Mouse (Mus musculus) MEL (cell line): ENCODE data around the gene Itpripl2. TPM values are rescaled to one million over a fixed set of nuclear protein-coding genes. Genes with fewer than 3 reads are reported as not detected.

Source experiments
- DNase-seq: peaks from one replicate; pipeline ENCODE4 v3.0.0; 2011; ENCODE audit warnings: low read depth, low spot score
- H3K27ac ChIP-seq: 2 replicates; pipeline ENCODE4 v1.5.1; 2012; ENCODE audit warnings: low read depth, mild to moderate bottlenecking, control low read depth, low read length, moderate library complexity; ENCODE audit not compliant: control insufficient read depth
- H3K27me3 ChIP-seq, 2 experiments: fragments of 150-350 bp in 1 of 2; sonication (generic) in 1 of 2; 2 replicates each; pipeline ENCODE4 v1.6.1; 2012; ENCODE audit warnings: low read length in 2 of 2, mild to moderate bottlenecking in 2 of 2, improper control_type of control experiment in 1 of 2, moderate library complexity in 1 of 2; ENCODE audit not compliant: insufficient read depth in 2 of 2, control insufficient read depth in 1 of 2
- H3K36me3 ChIP-seq, 2 experiments: 2 replicates each; pipeline ENCODE4 v1.6.1; 2012 to 2014; ENCODE audit warnings: low read length in 2 of 2, improper control_type of control experiment in 1 of 2, inconsistent platforms in 1 of 2, mild to moderate bottlenecking in 1 of 2; ENCODE audit not compliant: insufficient read depth in 2 of 2, control insufficient read depth in 1 of 2
- H3K4me1 ChIP-seq, 2 experiments: fragments of 150-350 bp in 1 of 2; sonication (generic) in 1 of 2; 2 replicates each; pipeline ENCODE4 v1.6.1; 2012; ENCODE audit warnings: low read length in 2 of 2, improper control_type of control experiment in 1 of 2, mild to moderate bottlenecking in 1 of 2; ENCODE audit not compliant: insufficient read depth in 2 of 2, control insufficient read depth in 1 of 2
- H3K4me3 ChIP-seq, 2 experiments: fragments of 150-350 bp in 1 of 2; sonication (generic) in 1 of 2; 2 replicates each; pipeline ENCODE4 v1.5.1; 2012; ENCODE audit warnings: low read depth in 2 of 2, low read length in 2 of 2, mild to moderate bottlenecking in 2 of 2, moderate library complexity in 2 of 2, control low read depth in 1 of 2, improper control_type of control experiment in 1 of 2; ENCODE audit not compliant: control insufficient read depth in 1 of 2, insufficient read depth in 1 of 2
- H3K79me2 ChIP-seq: 2 replicates; pipeline ENCODE4 v1.6.1; 2012; ENCODE audit warnings: mild to moderate bottlenecking, low read length, moderate library complexity; ENCODE audit not compliant: control insufficient read depth, poor library complexity, insufficient read depth
- H3K9ac ChIP-seq: 2 replicates; pipeline ENCODE4 v1.6.1; 2012; ENCODE audit warnings: low read depth, mild to moderate bottlenecking, control low read depth, low read length, moderate library complexity; ENCODE audit not compliant: control insufficient read depth, poor library complexity, severe bottlenecking
- H3K9me3 ChIP-seq: fragments of 150-350 bp; sonication (generic); replicated peaks from 2 replicates; pipeline ENCODE4 v1.6.1; 2012; ENCODE audit warnings: mild to moderate bottlenecking, low read length, improper control_type of control experiment, moderate library complexity; ENCODE audit not compliant: insufficient read depth
- BHLHE40 ChIP-seq: IDR thresholded peaks from 2 replicates; pipeline ENCODE4 v1.6.1; 2012; ENCODE audit warnings: low read depth, mild to moderate bottlenecking, inconsistent platforms, low read length, improper control_type of control experiment, borderline replicate concordance
- CHD1 ChIP-seq: IDR thresholded peaks from 2 replicates; pipeline ENCODE4 v1.6.1; 2012; ENCODE audit warnings: low read depth, mild to moderate bottlenecking, inconsistent platforms, low read length, improper control_type of control experiment
- CHD2 ChIP-seq: IDR thresholded peaks from 2 replicates; pipeline ENCODE4 v1.6.1; 2011; ENCODE audit warnings: low read length, improper control_type of control experiment
- CTCF ChIP-seq, 3 experiments: IDR thresholded peaks in 2 of 3; conservative IDR thresholded peaks in 1 of 3; 2 replicates each; pipeline ENCODE4 v1.5.1; 2011 to 2012; ENCODE audit warnings: low read length in 3 of 3, low read depth in 2 of 3, mild to moderate bottlenecking in 2 of 3, improper control_type of control experiment in 1 of 3, inconsistent platforms in 1 of 3, mixed read lengths in 1 of 3, moderate library complexity in 1 of 3; ENCODE audit not compliant: control insufficient read depth in 1 of 3, insufficient read depth in 1 of 3, poor library complexity in 1 of 3, severe bottlenecking in 1 of 3
- E2F4 ChIP-seq: IDR thresholded peaks from 2 replicates; pipeline ENCODE4 v1.6.1; 2011; ENCODE audit warnings: low read depth, low read length, improper control_type of control experiment, borderline replicate concordance
- EP300 ChIP-seq, 2 experiments: IDR thresholded peaks; 2 replicates each; pipeline ENCODE4 v1.6.1; 2011; ENCODE audit warnings: improper control_type of control experiment in 2 of 2, low read length in 2 of 2, low read depth in 1 of 2, mild to moderate bottlenecking in 1 of 2
- ETS1 ChIP-seq: IDR thresholded peaks from 2 replicates; pipeline ENCODE4 v1.6.1; 2012; ENCODE audit warnings: low read depth, mild to moderate bottlenecking, inconsistent platforms, low read length, improper control_type of control experiment, moderate library complexity
- HCFC1 ChIP-seq: IDR thresholded peaks from 2 replicates; pipeline ENCODE4 v1.6.1; 2012; ENCODE audit warnings: low read depth, mild to moderate bottlenecking, inconsistent platforms, low read length, improper control_type of control experiment, moderate library complexity
- JUND ChIP-seq: IDR thresholded peaks from 2 replicates; pipeline ENCODE4 v1.6.1; 2011; ENCODE audit warnings: low read depth, mild to moderate bottlenecking, improper control_type of control experiment, low read length
- MEF2A ChIP-seq: IDR thresholded peaks from 2 replicates; pipeline ENCODE4 v1.6.1; 2014; ENCODE audit warnings: low read depth, mild to moderate bottlenecking, inconsistent platforms, low read length, improper control_type of control experiment; ENCODE audit not compliant: poor library complexity, insufficient replicate concordance, severe bottlenecking; ENCODE audit errors: extremely low read depth
- MYB ChIP-seq: IDR thresholded peaks from 2 replicates; pipeline ENCODE4 v1.6.1; 2011; ENCODE audit warnings: mild to moderate bottlenecking, low read depth, low read length, improper control_type of control experiment
- NRF1 ChIP-seq: IDR thresholded peaks from 2 replicates; pipeline ENCODE4 v1.6.1; 2014; ENCODE audit warnings: low read depth, mild to moderate bottlenecking, inconsistent platforms, low read length, improper control_type of control experiment, moderate library complexity; ENCODE audit not compliant: poor library complexity, insufficient read depth, severe bottlenecking
- RAD21 ChIP-seq: IDR thresholded peaks from 2 replicates; pipeline ENCODE4 v1.6.1; 2011; ENCODE audit warnings: mild to moderate bottlenecking, low read depth, low read length, improper control_type of control experiment
- RCOR1 ChIP-seq: IDR thresholded peaks from 2 replicates; pipeline ENCODE4 v1.6.1; 2012; ENCODE audit warnings: low read depth, mild to moderate bottlenecking, inconsistent platforms, low read length, improper control_type of control experiment
- SMC3 ChIP-seq: IDR thresholded peaks from 2 replicates; pipeline ENCODE4 v1.6.1; 2011; ENCODE audit warnings: low read depth, low read length, improper control_type of control experiment
- TAL1 ChIP-seq: IDR thresholded peaks from 2 replicates; pipeline ENCODE4 v1.6.1; 2012; ENCODE audit warnings: mild to moderate bottlenecking, inconsistent platforms, low read length, moderate library complexity, mixed read lengths
- TCF12 ChIP-seq: IDR thresholded peaks from 2 replicates; pipeline ENCODE4 v1.6.1; 2014; ENCODE audit warnings: low read depth, mild to moderate bottlenecking, inconsistent platforms, low read length, improper control_type of control experiment, moderate library complexity
- UBTF ChIP-seq: IDR thresholded peaks from 2 replicates; pipeline ENCODE4 v1.6.1; 2012; ENCODE audit warnings: low read depth, mild to moderate bottlenecking, inconsistent platforms, low read length, improper control_type of control experiment, moderate library complexity, borderline replicate concordance; ENCODE audit not compliant: insufficient read depth
- USF1 ChIP-seq: IDR thresholded peaks from 2 replicates; pipeline ENCODE4 v1.6.1; 2014; ENCODE audit warnings: low read depth, mild to moderate bottlenecking, inconsistent platforms, low read length, improper control_type of control experiment, moderate library complexity
- ZC3H11A ChIP-seq: IDR thresholded peaks from 2 replicates; pipeline ENCODE4 v1.6.1; 2012; ENCODE audit warnings: low read depth, mild to moderate bottlenecking, inconsistent platforms, low read length, improper control_type of control experiment
- ZKSCAN1 ChIP-seq: IDR thresholded peaks from 2 replicates; pipeline ENCODE4 v1.6.1; 2012; ENCODE audit warnings: low read depth, mild to moderate bottlenecking, inconsistent platforms, low read length, improper control_type of control experiment, moderate library complexity
- polyA plus RNA-seq, 2 experiments: library from polyadenylated mRNA; stranded (reverse) in 1 of 2; unstranded in 1 of 2; fragments of >175 nt in 1 of 2; fragments of >200 nt in 1 of 2; gene quantifications; 2 replicates each; pipeline versions ENCODE4 v1.2.1 to v1.2.4; 2012; ENCODE audit warnings: low replicate concordance in 2 of 2, low read depth in 1 of 2; ENCODE audit not compliant: insufficient read length in 2 of 2, insufficient read depth in 1 of 2, missing spikeins in 1 of 2
- total RNA-seq: library from RNA; depleted of rRNA; stranded (reverse); fragments of 300-350 nt; gene quantifications from 2 replicates; pipeline ENCODE4 v1.2.3, GENCODE M21; 2012

Gene Itpripl2
- total and polyA plus RNA-seq, 3 experiments = 4.3 to 4.8 TPM; not detected in 1

- DNase-seq = no peak
- Histone ChIP-seq H3K4me1 (no peaks in the 10 kb centered on the region), H3K27ac (no peak overlapping the region), H3K4me3 (no peak overlapping the region), H3K79me2 (no peaks in the 10 kb centered on the region), H3K36me3 (no peaks in the 10 kb centered on the region), H3K27me3 (no peaks in the 10 kb centered on the region; a peak in 1 of 4 replicates), H3K9ac (no peak overlapping the region), H3K9me3 (no peaks in the 10 kb centered on the region)
- TF ChIP-seq CTCF (IDR thresholded peaks at IDR 0.05 in 2 of 3, conservative IDR thresholded peaks at IDR 0.05 in 1 of 3; ENCODE audit: control insufficient read depth in 1 of 3, insufficient read depth in 1 of 3, low read depth in 2 of 3, low read length in 3 of 3, poor library complexity in 1 of 3, severe bottlenecking in 1 of 3) (no peak), SMC3 (no peak), MYB (no peak)
These were observed 47.8 kb downstream of the Itpripl2 start for GRCm38 (mm10) chr7:118443895-118444485.

GRCm38 (mm10) chr7:118443371-118443770 lies 48.4 kb downstream of the Itpripl2 start:
- Histone ChIP-seq H3K4me1 (no peaks in the 10 kb centered on the region), H3K4me3 (no peak overlapping the region), H3K27me3 (no peaks in the 10 kb centered on the region; a peak in 1 of 4 replicates), H3K9ac (no peak overlapping the region), H3K9me3 (no peaks in the 10 kb centered on the region), H3K36me3 (no peaks in the 10 kb centered on the region), H3K79me2 (no peaks in the 10 kb centered on the region), H3K27ac (no peak overlapping the region)
- TF ChIP-seq RCOR1 = no peak
- TF ChIP-seq CHD1 = no peak
- TF ChIP-seq TAL1 = no peak
- TF ChIP-seq JUND = no peak
- TF ChIP-seq NRF1 = no peak
- TF ChIP-seq E2F4 = no peak
- no peak for TF ChIP-seq EP300 (IDR thresholded peaks at IDR 0.05; ENCODE audit: low read depth in 1 of 2, low read length in 2 of 2)
- TF ChIP-seq UBTF = no peak
- TF ChIP-seq ZC3H11A = no peak
- TF ChIP-seq MEF2A = no peak
- no peak for TF ChIP-seq ZKSCAN1
- TF ChIP-seq RAD21 = no peak
- TF ChIP-seq HCFC1 = no peak
- TF ChIP-seq TCF12 = no peak
- TF ChIP-seq USF1 = no peak
- TF ChIP-seq MYB = no peak
- TF ChIP-seq CHD2 = no peak
- no peak for TF ChIP-seq ETS1
- no peak for TF ChIP-seq CTCF (IDR thresholded peaks at IDR 0.05 in 2 of 3, conservative IDR thresholded peaks at IDR 0.05 in 1 of 3; ENCODE audit: control insufficient read depth in 1 of 3, insufficient read depth in 1 of 3, low read depth in 2 of 3, low read length in 3 of 3, poor library complexity in 1 of 3, severe bottlenecking in 1 of 3)
- TF ChIP-seq BHLHE40 = no peak
- DNase-seq = no peak
